Mouse (Mus musculus) frontal cortex, adult (tissue): Measurements from ENCODE around the gene H1fnt.
A peak's percentile ranks its signal among the peaks of the same experiment; 100 is the strongest.

Experiments
- ATAC-seq: cut with Nextera tagmentation; 2 replicates; pipeline ENCODE4 v1.9.2; 2017; ENCODE audit warnings: mild to moderate bottlenecking, moderate library complexity, mixed read lengths; ENCODE audit not compliant: low TSS enrichment

Gene H1fnt

DNA sequence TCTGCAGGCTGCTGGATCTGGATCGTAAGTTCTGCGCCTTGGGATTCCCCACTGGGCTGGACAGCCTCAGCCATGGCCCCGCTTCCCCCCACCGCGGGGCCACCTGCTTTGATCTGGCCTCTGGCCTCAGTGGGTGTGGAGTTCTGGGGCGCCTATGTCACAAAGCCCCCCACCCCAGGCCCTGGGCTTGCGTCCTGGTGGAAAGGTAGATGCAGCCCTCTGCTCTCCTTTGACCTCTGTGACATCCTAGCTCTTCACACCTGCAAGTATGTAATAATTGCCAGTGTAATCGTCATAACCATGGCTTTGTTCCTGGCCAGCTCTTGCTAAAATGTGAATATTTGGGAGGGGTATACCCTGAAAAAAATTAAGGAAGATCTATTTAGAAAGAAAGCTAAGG lies at the start of gene H1fnt:
TSS of gene H1fnt (minus strand) at position 101 of the 400 bp plus-strand sequence.
- no peak for ATAC-seq

DNA sequence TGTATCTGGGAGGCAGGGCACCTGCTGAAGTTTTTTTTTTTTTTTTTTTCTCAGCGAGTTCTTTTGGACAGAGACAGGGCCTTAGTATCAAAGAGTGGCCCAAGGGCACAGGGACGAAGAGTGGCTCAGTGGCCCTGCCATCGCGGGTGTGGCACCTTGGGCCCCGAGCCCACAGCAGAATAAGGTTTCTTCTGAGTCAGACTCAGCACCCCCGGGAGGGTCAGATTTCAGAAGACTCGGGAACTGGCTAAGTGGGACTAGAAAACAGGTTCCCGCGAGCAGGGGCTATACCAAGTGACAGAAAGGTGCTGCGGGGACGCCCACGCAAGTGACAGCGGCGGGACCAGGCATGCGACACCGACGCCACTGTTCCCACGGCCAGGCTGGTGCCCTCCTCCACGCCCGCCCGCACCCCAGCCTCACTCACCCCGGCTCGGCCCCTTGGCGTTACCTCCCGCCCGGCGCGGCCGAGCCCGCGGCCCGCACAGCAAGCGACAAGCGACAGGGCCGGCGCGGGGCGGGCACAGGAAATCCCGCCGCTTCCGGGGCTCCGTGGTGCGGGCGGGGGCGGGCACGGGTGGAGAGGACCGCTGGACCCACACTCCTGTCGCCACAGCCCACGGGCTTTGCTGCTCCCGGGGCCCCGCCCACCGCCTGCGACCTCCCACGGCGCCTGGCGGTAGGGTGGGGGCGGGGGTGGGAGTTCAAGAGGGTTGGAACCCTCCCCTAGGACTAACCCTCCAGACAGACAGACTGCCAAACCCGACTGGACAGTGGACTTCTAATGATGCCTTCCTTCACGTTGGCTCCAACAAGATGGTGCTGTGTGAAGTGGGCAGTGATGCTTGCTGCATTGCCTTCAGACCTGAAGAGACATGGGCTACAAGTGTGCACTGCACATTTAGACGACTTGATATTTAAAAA lies 38.8 kb upstream of the H1fnt start, which contains the start of gene Zfp641:
TSS of gene Zfp641 (minus strand) at position 534 of the 924 bp plus-strand sequence.
- ATAC-seq, result peak; percentile 80

DNA sequence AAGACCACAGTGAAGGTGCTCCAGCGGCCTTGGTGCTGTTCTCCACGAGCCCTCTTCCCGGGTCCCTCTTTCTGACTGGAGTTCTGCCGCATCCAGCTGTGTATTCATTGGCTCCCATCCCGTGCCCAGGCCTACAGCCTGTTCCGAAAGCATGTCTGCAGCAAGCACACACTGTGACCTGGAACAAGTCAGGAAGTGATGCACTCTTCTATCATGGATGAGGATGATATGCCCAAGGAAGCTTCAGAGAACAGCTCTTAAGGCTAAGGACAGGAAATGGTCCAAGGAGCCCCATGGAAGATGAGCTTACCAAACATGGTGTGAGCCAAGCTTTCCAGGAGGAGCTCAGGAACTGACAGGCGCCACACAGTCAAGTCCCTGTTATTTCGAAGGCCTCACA lies 36.6 kb upstream of the H1fnt start:
- ATAC-seq, result no peak

DNA sequence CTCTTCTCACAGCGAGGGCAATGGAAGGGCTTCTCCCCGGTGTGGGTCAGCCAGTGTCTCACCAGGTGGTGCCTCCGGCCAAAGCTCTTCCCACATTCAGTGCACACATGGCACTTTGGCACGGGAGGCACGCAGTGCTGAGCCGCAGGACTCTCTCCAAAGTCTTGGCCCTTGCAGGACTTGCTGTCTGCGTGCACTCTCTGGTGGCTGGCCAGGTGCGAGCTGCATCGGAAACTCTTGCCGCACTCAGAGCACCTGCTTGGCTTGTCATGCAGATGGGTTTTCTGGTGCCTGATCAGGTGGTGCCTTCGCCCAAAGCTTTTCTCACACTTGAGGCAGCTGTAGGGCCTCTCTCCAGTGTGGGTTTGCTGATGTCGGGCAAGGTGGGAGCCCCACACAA lies 31.5 kb upstream of the H1fnt start:
- no peak for ATAC-seq

DNA sequence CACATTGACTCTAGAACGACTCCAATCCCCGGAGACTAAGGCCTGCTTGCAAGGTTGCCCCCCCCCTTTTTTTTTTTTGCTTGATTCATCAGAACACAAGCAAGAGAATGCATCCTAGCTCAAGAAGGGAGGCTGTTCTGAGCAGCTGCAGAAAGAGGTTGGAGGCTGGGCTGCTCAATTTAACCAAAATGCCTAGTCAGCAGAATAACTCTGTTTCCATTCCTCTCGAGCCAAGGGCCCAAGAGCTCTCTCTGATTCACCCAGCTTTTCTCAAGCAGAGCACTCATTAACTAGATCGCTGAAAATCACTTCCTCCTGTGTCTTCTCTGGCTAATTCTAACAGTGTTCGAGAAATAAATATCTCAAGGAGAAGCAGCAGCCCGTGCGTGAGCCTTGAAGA lies 29.3 kb upstream of the H1fnt start:
- ATAC-seq, result peak; percentile 64

DNA sequence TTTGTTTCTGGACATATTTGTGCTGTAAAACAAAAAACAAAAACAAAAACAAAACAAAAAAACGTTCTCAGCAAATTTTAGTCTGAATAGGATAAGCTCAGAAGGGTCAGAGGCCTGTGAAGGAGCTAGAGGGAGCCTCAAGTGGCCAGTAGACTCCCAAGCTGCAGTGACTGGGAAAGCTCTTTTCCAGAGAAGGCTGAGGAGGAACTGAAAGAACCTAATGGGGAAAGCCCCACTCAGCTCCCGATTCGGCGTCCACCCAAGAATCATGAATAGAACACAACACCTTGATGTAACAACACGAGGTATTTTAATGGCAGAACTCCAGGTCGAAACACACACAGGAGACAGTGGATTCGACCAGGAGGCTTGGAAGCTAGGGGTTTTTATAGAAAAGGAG lies 683 bp upstream of the H1fnt start:
- no peak for ATAC-seq

DNA sequence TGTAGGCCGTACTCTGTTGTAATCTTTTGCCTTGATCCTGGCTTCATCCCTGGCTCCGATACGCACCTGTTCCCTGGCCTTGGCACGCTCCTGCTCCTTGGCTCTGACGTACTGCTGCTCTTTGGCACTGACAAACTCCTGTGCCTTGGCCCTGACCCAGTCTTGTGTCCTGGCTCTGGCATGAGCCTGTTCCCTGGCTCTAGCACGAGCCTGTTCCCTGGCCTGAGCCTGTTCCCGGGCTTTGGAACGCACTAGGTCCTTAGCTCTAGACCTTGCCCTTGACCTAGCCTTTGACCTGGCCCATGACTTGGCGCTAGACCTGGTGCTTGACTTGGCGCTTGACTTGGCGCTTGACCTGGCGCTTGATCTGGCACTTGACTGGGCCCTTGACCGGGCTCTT lies 822 bp downstream of the H1fnt start:
- no peak for ATAC-seq

DNA sequence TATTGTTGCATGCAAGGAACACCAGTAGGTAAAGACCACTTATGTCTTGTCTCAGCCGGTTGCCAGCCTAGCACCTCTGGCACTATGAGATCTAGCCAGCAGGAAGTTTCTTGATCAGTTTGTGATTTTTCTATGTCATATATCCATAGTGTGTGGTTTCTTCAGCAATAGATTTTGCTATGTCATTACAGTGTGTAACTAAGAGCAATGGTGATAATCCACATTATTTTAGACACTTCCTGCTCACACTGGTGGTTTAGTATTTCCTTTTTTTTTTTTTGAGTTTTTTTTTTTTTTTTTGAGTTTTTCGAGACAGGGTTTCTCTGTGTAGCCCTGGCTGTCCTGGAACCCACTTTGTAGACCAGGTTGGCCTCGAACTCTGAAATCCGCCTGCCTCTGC lies 21.7 kb downstream of the H1fnt start:
- ATAC-seq, result no peak

DNA sequence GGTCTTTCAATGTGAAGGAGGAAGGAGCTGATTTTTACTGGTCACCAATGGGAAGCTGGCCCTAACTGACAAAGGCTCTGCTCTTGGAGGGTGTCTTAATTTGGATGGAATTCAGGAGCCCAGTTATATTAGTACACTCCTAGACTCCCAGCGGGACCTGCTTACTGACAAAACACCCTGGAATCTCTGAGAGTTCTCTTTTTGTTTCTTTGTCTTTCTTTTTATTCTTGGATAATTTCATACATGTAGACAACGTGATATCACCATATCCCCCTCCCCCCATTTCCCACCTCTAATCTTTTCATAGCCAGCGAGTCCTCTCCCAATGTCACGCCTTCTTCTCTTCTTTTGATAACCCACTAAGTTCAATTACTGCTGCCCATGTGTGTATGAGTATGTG lies 22.7 kb downstream of the H1fnt start, which contains the start of gene Olfr286:
TSS of gene Olfr286 (minus strand) at position 101 of the 400 bp plus-strand sequence.
- ATAC-seq, result no peak

DNA sequence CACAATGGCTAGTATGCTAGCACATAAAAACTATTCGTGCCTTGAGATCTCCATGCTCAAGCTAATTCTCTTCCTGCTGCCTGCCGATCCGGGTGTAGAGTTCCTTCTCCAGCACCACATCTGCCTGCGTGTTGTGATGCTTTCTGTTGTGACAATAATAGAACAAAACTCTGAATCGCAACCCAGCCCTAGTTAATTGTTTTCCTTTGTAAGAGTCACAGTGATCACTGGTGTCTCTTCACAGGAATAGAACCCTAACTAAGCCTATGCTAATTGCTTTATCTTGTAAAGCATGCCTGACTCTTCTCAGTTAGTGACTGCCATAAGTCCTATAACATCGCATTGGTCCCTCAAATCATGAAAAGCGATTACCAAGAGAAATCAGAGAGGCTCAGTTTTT lies 31.0 kb downstream of the H1fnt start:
- ATAC-seq, result no peak

DNA sequence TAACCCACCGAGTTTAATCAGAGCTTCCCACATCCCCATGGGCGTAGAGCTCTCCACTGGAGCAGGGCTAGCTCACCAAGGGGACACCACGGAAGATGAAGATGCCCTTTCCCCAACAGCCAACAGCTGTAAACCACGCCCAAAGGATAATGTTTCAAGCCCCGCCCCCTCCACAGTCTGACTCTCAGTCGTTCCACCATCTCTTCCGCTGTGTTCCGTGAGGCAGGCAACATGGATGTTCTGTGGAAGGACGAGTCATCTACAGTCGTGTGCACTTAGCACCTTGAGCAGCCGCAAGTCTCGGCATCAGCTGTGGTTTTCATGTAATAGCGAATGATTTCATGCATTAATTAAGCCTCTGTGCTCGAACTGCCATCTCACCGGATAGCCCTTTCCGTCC lies 31.5 kb downstream of the H1fnt start:
- no peak for ATAC-seq

DNA sequence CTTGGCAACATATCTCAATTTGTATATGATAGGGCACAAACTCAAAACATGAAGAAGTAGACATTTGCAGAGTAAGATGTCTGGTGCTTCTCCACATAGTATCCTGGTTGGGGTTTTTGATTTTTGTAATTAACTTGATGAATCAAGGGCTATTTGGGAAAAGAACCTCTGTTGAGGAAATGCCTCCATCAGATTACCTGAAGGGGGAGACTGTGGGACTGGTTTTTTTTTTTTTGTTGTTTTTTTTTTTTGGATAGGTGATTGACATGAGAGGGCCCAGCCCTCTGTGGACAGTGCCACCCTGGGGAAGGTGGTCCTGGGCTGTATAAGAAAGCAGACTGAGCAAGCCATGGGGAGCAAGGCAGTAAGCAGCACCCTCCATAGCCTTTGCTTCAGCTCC lies 34.7 kb downstream of the H1fnt start:
- ATAC-seq, result no peak

DNA sequence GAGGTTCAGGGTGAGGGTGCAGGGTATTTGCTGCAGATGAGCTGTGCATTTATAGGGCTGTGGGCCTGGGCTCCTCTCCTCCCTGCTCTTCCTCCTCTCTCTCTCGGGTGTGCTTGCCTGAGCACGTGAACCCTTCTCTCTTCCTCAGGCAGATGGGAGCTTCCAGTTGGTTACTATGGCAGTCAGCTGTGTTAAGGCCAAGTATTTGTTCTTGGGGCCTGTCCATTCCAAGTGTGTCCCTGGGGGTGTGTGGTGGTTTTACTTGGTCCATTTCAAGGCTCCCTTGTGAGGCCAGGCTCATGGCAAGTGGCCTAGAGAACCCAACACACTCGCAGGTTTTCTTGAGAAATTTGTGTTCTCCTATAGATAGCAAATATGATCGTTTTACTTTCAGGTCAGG lies 36.2 kb downstream of the H1fnt start, which contains the start of the genes Gm44579 and Olfr287:
TSS of gene Gm44579 (minus strand) at position 101 of the 400 bp plus-strand sequence.
TSS of gene Olfr287 (minus strand) at position 180 of the 400 bp plus-strand sequence.
- ATAC-seq, result no peak

DNA sequence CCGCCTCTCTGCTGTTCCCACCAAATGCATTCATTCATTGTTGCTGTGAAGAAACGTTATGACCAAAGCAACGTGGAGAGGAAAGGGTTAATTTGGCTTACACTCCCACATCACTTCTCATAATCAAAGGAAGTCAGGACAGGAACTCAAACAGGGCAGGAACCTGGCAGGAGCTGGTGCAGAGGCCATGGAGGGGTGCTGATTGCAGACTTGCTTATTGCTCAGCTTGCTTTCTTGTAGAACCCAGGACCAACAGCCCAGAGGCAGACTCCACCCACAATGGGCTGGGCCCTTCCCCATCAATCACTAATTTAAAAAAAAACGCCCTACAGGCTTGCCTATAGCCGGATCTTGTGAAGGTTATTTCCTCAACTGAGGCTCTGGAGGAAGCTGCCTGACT lies 43.0 kb downstream of the H1fnt start:
- no peak for ATAC-seq

DNA sequence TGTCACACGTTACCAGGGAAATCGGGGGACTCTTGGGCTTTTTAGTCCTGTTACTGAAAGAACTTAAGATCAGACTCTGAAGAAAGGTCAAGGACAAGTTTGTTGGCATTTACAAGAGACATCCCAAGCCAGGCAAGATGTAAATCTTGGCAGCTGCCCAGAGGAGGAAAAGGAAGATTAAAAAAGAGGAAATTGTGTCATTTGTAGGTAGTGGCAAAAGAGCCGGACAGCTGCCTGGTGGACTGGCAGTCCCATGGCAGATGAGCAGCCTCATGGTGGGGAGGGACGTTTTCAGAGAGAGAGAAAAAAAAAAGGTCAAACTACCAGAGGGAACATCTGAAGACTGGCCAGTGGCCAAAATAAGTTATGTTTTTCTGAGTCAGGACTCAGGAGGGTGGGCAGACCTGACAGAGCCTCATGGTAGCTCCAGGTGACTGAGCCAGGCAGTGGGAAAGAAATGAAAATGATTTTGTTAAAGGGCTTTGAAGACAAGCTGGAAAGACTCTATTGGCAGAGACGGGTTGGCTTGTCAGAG lies 43.7 kb downstream of the H1fnt start:
- no peak for ATAC-seq

DNA sequence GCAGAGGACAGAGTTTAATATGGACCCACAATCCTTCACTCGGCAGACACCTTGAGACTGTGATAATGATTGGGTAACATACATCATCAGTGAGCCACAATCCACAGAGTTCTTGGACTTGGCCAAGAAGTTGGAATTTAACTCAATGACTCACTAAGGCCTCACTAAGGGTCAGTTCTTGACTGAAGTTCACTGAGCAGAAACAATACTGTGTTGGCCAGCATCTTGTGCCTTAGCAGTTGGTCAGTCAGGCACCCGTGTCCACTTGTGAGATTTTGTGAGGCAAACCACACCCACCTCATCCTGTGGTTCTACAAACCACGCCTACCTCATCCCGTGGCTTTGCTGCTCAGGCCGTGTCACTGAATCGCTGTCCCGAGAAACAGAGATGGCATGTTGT lies 47.4 kb downstream of the H1fnt start:
- ATAC-seq, result no peak
